Mouse (Mus musculus) heart, adult 18-20 months (tissue): ENCODE measurements around the gene Treh. TPM values are rescaled to one million over a fixed set of nuclear protein-coding genes. Genes with fewer than 3 reads are reported as not detected.

Source experiments
- DNase-seq, 2 experiments: peaks; one replicate each; pipeline ENCODE4 v3.0.0; 2021 to 2022; ENCODE audit warnings: mixed read lengths in 1 of 2
- total RNA-seq, 2 experiments: library from RNA; stranded (reverse); gene quantifications; 2 replicates each; pipeline ENCODE4 v1.2.3; 2021

Gene Treh
- total RNA-seq, 2 experiments from 2014 or later = not detected

GRCm38 (mm10) chr9:44678288-44678871 is 5.3 kb downstream of the Treh start:
- no peak for DNase-seq

GRCm38 (mm10) chr9:44679565-44679964 is 6.5 kb downstream of the Treh start:
- DNase-seq = no peak

GRCm38 (mm10) chr9:44683046-44683445 is 10.0 kb downstream of the Treh start:
- DNase-seq = no peak

GRCm38 (mm10) chr9:44685346-44686330 is 12.6 kb downstream of the Treh start:
- peak; percentile 65 to 84 for DNase-seq

GRCm38 (mm10) chr9:44686638-44687037 is 13.6 kb downstream of the Treh start:
- no peak for DNase-seq

- DNase-seq = no peak
These were observed 15.0 kb downstream of the Treh start for GRCm38 (mm10) chr9:44688013-44688412.

- no peak for DNase-seq
These were observed 17.6 kb downstream of the Treh start for GRCm38 (mm10) chr9:44690641-44691040.

GRCm38 (mm10) chr9:44691671-44692520 is 18.9 kb downstream of the Treh start:
- peak; percentile 84 to 87 for DNase-seq

- DNase-seq = no peak
These were observed 20.0 kb downstream of the Treh start for GRCm38 (mm10) chr9:44693071-44693470.

GRCm38 (mm10) chr9:44697866-44698265 is 24.8 kb downstream of the Treh start:
- no peak for DNase-seq

GRCm38 (mm10) chr9:44699196-44699595 is 26.2 kb downstream of the Treh start:
- DNase-seq = no peak

GRCm38 (mm10) chr9:44699730-44700129 is 26.7 kb downstream of the Treh start:
- DNase-seq = no peak

- DNase-seq = no peak
These were observed 34.9 kb downstream of the Treh start for GRCm38 (mm10) chr9:44707749-44708428.

- peak; percentile 88 to 89 for DNase-seq
These were observed 35.4 kb downstream of the Treh start for GRCm38 (mm10) chr9:44708429-44708765.

GRCm38 (mm10) chr9:44708925-44709324 is 35.9 kb downstream of the Treh start:
- peak in 1 of 2 experiments; percentile 30 for DNase-seq

GRCm38 (mm10) chr9:44709600-44709999 is 36.6 kb downstream of the Treh start:
- DNase-seq = peak in 1 of 2 experiments; percentile 65

- no peak for DNase-seq
These were observed 37.2 kb downstream of the Treh start for GRCm38 (mm10) chr9:44710213-44710612.

- no peak for DNase-seq
These were observed 38.6 kb downstream of the Treh start for GRCm38 (mm10) chr9:44711602-44712001.

- DNase-seq = no peak
These were observed 40.0 kb downstream of the Treh start for GRCm38 (mm10) chr9:44713080-44713479.

GRCm38 (mm10) chr9:44713574-44713973 is 40.5 kb downstream of the Treh start:
- no peak for DNase-seq

- DNase-seq = no peak
These were observed 42.1 kb downstream of the Treh start for GRCm38 (mm10) chr9:44715109-44715508.
